In genomic region chr13:30901387-30902041, GRCm38 (mm10) we compare ENCODE assay signal across 12 mouse cellular contexts. TPM values are rescaled to one million over a fixed set of nuclear protein-coding genes. Genes with fewer than 3 reads are reported as not detected.
DNase-seq lines count a peak whose midpoint lies in the region; ATAC-seq and TF ChIP-seq lines count a peak whose summit lies in the region.
"Had no signal": no experiment of that assay in that cellular context is flagged by ENCODE, and none has a peak within 500 bp of the region (broad histone marks: within the 10 kb centered on the region; RNA-seq: fewer than 3 reads in every experiment).

No protein-coding gene starts in this region.

- no peaks in the 10 kb centered on the region for H3K27me3 ChIP-seq in CH12.LX (replicated peaks)
- H3K27me3 ChIP-seq: embryonic facial prominence, embryonic 13.5 days; heart, embryonic 12.5 days had no signal

- H3K36me3 ChIP-seq in CH12.LX (replicated peaks in 1 of 2; ENCODE audit: control insufficient read depth in 1 of 2, insufficient read depth in 1 of 2, low read length in 1 of 2): peaks cover 42 to 68% of the 10 kb centered on the region in 2 experiments

- dilution Hi-C loops in CH12.LX (cut with MboI; ENCODE audit: extremely low pct_ligation_motif_present, extremely low pct_unique_long_range_greater_than_20kb, low sequenced_read_pairs): no loop called here

- no peaks in the 10 kb centered on the region for H3K79me2 ChIP-seq in CH12.LX (replicated peaks; ENCODE audit: control insufficient read depth, extremely low read depth, insufficient read depth, poor library complexity, severe bottlenecking)

- H3K9ac ChIP-seq in CH12.LX (ENCODE audit: insufficient read depth, low read depth): no peak overlapping the region
- H3K9ac ChIP-seq: embryonic facial prominence, embryonic 13.5 days; heart, embryonic 12.5 days had no signal

- peak; percentile 83 for TF ChIP-seq RAD21 in CH12.LX (IDR thresholded peaks at IDR 0.05; ENCODE audit: low read depth, low read length)

- no peak overlapping the region for H3K27ac ChIP-seq in layer of hippocampus, adult 2 months
- no peak overlapping the region for H3K27ac ChIP-seq in CH12.LX (ENCODE audit: insufficient read depth, low read depth)
- H3K27ac ChIP-seq: embryonic facial prominence, embryonic 13.5 days; macrophage had no signal

- no peak for TF ChIP-seq EP300 in CH12.LX (IDR thresholded peaks at IDR 0.05; ENCODE audit: low read length)

- no peak overlapping the region for H3K4me2 ChIP-seq in CH12.LX (ENCODE audit: insufficient read depth, low read depth, poor library complexity, severe bottlenecking)
- H3K4me2 ChIP-seq: embryonic facial prominence, embryonic 13.5 days; heart, embryonic 12.5 days had no signal

- H3K9me3 ChIP-seq in CH12.LX (replicated peaks; ENCODE audit: low read length): peaks cover 2% of the 10 kb centered on the region
- H3K9me3 ChIP-seq: embryonic facial prominence, embryonic 13.5 days; heart, embryonic 12.5 days had no signal

- peaks cover 0 to 19% of the 10 kb centered on the region in 2 experiments; a peak in 1 of 4 replicates for H3K4me1 ChIP-seq in CH12.LX (ENCODE audit: control insufficient read depth in 1 of 2, insufficient read depth in 2 of 2)
- H3K4me1 ChIP-seq: heart, embryonic 12.5 days had no signal

- ATAC-seq in cerebellum, adult (ENCODE audit: insufficient number of reproducible peaks, low FRiP score, low TSS enrichment): no peak

- TF ChIP-seq POLR2A in CH12.LX (IDR thresholded peaks at IDR 0.05; ENCODE audit: low read depth, low read length): no peak

- DNase-seq in cerebellum, postnatal 10 days: peak; percentile 24 to 33
- DNase-seq in layer of hippocampus, adult 2 months (ENCODE audit: low spot score in 2 of 2): no peak
- DNase-seq in layer of hippocampus, adult 11-12 months (ENCODE audit: low spot score): no peak
- DNase-seq in CH12.LX (ENCODE audit: extremely low read depth): peak; percentile 35
- DNase-seq in lung, postnatal 14 days: peak; percentile 25
- DNase-seq in testis, postnatal 14 days (ENCODE audit: low spot score): no peak
- DNase-seq in layer of hippocampus, adult 8-10 months (ENCODE audit: low spot score in 2 of 2): no peak
- DNase-seq: right cerebral cortex, adult 18-20 months had no signal

- H3K4me3 ChIP-seq in layer of hippocampus, adult 2 months: no peak overlapping the region
- no peak overlapping the region for H3K4me3 ChIP-seq in CH12.LX (replicated peaks in 1 of 3; ENCODE audit: low read depth in 2 of 3, low read length in 2 of 3, poor library complexity in 1 of 3)
- H3K4me3 ChIP-seq: embryonic facial prominence, embryonic 13.5 days; heart, embryonic 12.5 days had no signal

- in situ Hi-C loops in CH12.LX (cut with MboI; ENCODE audit: low pct_ligation_motif_present, low pct_unique_long_range_greater_than_20kb, low sequenced_read_pairs): no loop called here

- peak; percentile 83 for TF ChIP-seq CTCF in layer of hippocampus, adult 2 months (conservative IDR thresholded peaks at IDR 0.05)
- peak in 1 of 2 experiments; percentile 73; a peak in 2 of 4 replicates for TF ChIP-seq CTCF in CH12.LX (conservative IDR thresholded peaks at IDR 0.05 in 1 of 2, IDR thresholded peaks at IDR 0.05 in 1 of 2; ENCODE audit: low read depth in 2 of 2, low read length in 2 of 2)

TF ChIP-seq in CH12.LX, 34 proteins besides CTCF, POLR2A, EP300 and RAD21:
- peak; percentile 70 for TF ChIP-seq CHD2 (IDR thresholded peaks at IDR 0.05; ENCODE audit: low read length)
- peak; percentile 24; the same call in 1 of the 2 replicates for TF ChIP-seq ZC3H11A (IDR thresholded peaks at IDR 0.05; ENCODE audit: low read depth, low read length)
- no peak for TF ChIP-seq GABPA (IDR thresholded peaks at IDR 0.05; ENCODE audit: insufficient replicate concordance, low read depth, low read length)
- no peak for TF ChIP-seq KAT2A (IDR thresholded peaks at IDR 0.05; ENCODE audit: insufficient replicate concordance, low read length)
- TF ChIP-seq MXI1 (IDR thresholded peaks at IDR 0.05; ENCODE audit: low read depth, low read length): no peak
- TF ChIP-seq UBTF (IDR thresholded peaks at IDR 0.05; ENCODE audit: low read depth, low read length): no peak
- no peak for TF ChIP-seq HCFC1 (IDR thresholded peaks at IDR 0.05; ENCODE audit: low read depth, low read length)
- TF ChIP-seq ZKSCAN1 (IDR thresholded peaks at IDR 0.05; ENCODE audit: borderline replicate concordance, low read depth, low read length): no peak
- no peak for TF ChIP-seq MEF2A (IDR thresholded peaks at IDR 0.05; ENCODE audit: borderline replicate concordance, low read depth, low read length)
- TF ChIP-seq E2F4 (IDR thresholded peaks at IDR 0.05; ENCODE audit: insufficient replicate concordance, low read depth, low read length): 0 out of 2 replicates have a peak, but pooled peaks have one; percentile 26
- peak; percentile 72 for TF ChIP-seq SMC3 (IDR thresholded peaks at IDR 0.05; ENCODE audit: low read depth, low read length)
- peak; percentile 59 for TF ChIP-seq ZNF384 (IDR thresholded peaks at IDR 0.05; ENCODE audit: low read depth, low read length)

RNA-seq across cellular contexts. Expression of gene Hus1b, which starts 46.0 kb away (rescaled TPM):
- total RNA-seq in layer of hippocampus, adult 2 months (2021): under 1 TPM; 0.61 TPM
- total RNA-seq in CH12.LX (2012; rRNA removed) (7.3 and 8.1 TPM in 2 replicates), CH12.LX (2014; rRNA removed) (17.8 and 18.2 TPM in 2 replicates)
- polyA plus RNA-seq in CH12.LX (2012; ENCODE audit: insufficient read length, low read depth): 9.0 and 9.4 TPM in 2 replicates
- 1 to 10 TPM in 2 of 4 experiments, under 1 TPM in 2; 0.64 to 1.1 (median 0.90) TPM for total RNA-seq in layer of hippocampus, adult 8-10 months (2022)
- polyA plus RNA-seq: embryonic facial prominence, embryonic 13.5 days; heart, embryonic 12.5 days; macrophage had no signal

Comparison
In these comparisons a context has a peak if more than half of its experiments do, and no peak if none do; other contexts are left out.
1. DNase-seq: peak in cerebellum, postnatal 10 days (2 of 2), CH12.LX (single experiment) and lung, postnatal 14 days (single experiment); none in layer of hippocampus, adult 2 months (0 of 2), layer of hippocampus, adult 11-12 months (single experiment), testis, postnatal 14 days (single experiment) and layer of hippocampus, adult 8-10 months (0 of 2).